ENCODE assay signal across 8 mouse cellular contexts in the genomic region with DNA sequence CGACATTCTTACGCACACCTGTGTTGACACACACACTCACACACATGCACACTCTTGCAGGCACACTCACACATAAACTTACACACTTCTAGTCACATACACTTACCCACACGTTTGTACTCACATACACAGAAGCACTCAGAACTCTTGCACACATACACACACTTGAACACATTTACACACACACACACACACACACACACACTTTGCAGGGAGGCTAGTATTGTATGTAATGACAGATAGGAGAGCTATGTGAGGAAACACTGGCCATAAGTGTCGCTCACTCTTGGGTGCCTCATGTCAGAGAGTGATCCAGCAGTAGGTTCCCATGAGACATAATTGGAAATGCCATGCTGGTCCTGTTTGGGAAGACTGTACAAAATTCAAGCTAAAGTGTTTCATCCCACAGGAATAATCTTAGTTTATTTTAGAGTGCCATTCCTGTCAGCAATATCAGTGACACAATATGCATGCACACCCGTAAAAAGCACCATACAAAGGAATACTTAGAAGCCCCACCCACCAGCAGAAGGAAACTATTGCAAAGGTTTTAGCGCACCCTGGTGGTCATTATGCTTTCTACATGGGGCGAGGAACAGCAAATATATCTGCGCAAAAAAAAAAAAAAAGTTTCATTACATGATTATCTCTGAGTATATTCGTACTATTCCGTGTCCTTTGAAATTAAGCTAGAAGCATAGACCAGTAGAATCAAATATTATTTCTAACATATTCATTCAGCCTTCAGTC.
A peak's percentile ranks its signal among the peaks of the same experiment; 100 is the strongest.
DNase-seq lines count a peak whose midpoint lies in the region; ATAC-seq and TF ChIP-seq lines count a peak whose summit lies in the region.

No protein-coding gene starts in this region.

- peak; percentile 40; the same call in 1 of the 2 replicates for TF ChIP-seq CTCF in spleen, adult 2 months (IDR thresholded peaks at IDR 0.05; ENCODE audit: extremely low read depth, insufficient read depth, insufficient read length, insufficient replicate concordance)

- H3K27ac ChIP-seq in midbrain, embryonic 15.5 days: no peak overlapping the region
- H3K27ac ChIP-seq in spleen, adult 2 months (ENCODE audit: insufficient read depth, low read length): no peak overlapping the region

- peak; percentile 78 for ATAC-seq in midbrain, embryonic 15.5 days (replicated peaks)

- 0 out of 2 replicates have a peak, but pooled peaks cover 2% of the 10 kb centered on the region for H3K27me3 ChIP-seq in midbrain, embryonic 15.5 days (replicated peaks)
- no peaks in the 10 kb centered on the region for H3K27me3 ChIP-seq in spleen, adult 2 months (ENCODE audit: control insufficient read depth, insufficient read depth, low read length)

- peak overlapping the region; percentile 30 for H3K4me2 ChIP-seq in midbrain, embryonic 15.5 days

- no peak for TF ChIP-seq POLR2A in spleen, adult 2 months (IDR thresholded peaks at IDR 0.05; ENCODE audit: low read depth, low read length)

- no peaks in the 10 kb centered on the region for H3K9me3 ChIP-seq in midbrain, embryonic 15.5 days

- H3K4me1 ChIP-seq in midbrain, embryonic 15.5 days: peaks cover 5% of the 10 kb centered on the region; the same call in 1 of the 2 replicates
- no peaks in the 10 kb centered on the region for H3K4me1 ChIP-seq in spleen, adult 2 months (ENCODE audit: control insufficient read depth, insufficient read depth, insufficient read length)

- DNase-seq in 3134 (ENCODE audit: extremely low read depth, insufficient read length, low spot score): peak; percentile 32
- DNase-seq in adrenal gland, adult 2 months: peak; percentile 72
- peak; percentile 92 for DNase-seq in embryo, embryonic 11 days
- DNase-seq in heart, adult 18-20 months: peak; percentile 74 to 89
- peak; percentile 26 for DNase-seq in kidney, adult 11 months
- peak; percentile 78 to 89 for DNase-seq in left cerebral cortex, postnatal 25 days (ENCODE audit: low spot score in 2 of 2)
- DNase-seq in spleen, adult 2 months (ENCODE audit: low read depth in 1 of 2, low spot score in 2 of 2): peak; percentile 66 to 70

- 39% methylated on average over 10 of the region's 10 CpGs for WGBS in midbrain, embryonic 15.5 days
- WGBS in spleen, adult 2 months: 38% methylated on average over 10 of the region's 10 CpGs

- intact Hi-C loops in left cerebral cortex, postnatal 25 days (cut with DNase I): loop anchor here (1.0 to 10.0 kb wide), 3 partner anchors 147 to 1490 kb away; no protein-coding TSS in a partner anchor

- H3K36me3 ChIP-seq in midbrain, embryonic 15.5 days (replicated peaks): no peaks in the 10 kb centered on the region
- H3K36me3 ChIP-seq in spleen, adult 2 months (ENCODE audit: control insufficient read depth, insufficient read depth, low read length): no peaks in the 10 kb centered on the region

- H3K9ac ChIP-seq in midbrain, embryonic 15.5 days: no peak overlapping the region

- H3K4me3 ChIP-seq in midbrain, embryonic 15.5 days: no peak overlapping the region
- H3K4me3 ChIP-seq in spleen, adult 2 months (ENCODE audit: extremely low read depth, insufficient read depth, insufficient read length): no peak overlapping the region

Comparison
In these comparisons a context has a peak if more than half of its experiments do, and no peak if none do; other contexts are left out.
1. DNase-seq: peak in every context shown above with its lines; median percentile 92 in embryo, embryonic 11 days; 84 in left cerebral cortex, postnatal 25 days; 82 in heart, adult 18-20 months; 72 in adrenal gland, adult 2 months; 68 in spleen, adult 2 months; 32 in 3134; 26 in kidney, adult 11 months.